Mouse (Mus musculus) forebrain, embryonic 11.5 days (tissue): ENCODE measurements around the gene Arl5b. TPM values are rescaled to one million over a fixed set of nuclear protein-coding genes. Genes with fewer than 3 reads are reported as not detected.

Source experiments
- ATAC-seq: fragments of 200-750 bp; cut with Nextera tagmentation; replicated peaks from 2 replicates; pipeline ENCODE4 v1.8.0; 2017; ENCODE audit warnings: moderate TSS enrichment; ENCODE audit not compliant: low FRiP score
- DNase-seq: peaks from one replicate; pipeline ENCODE4 v3.0.0-alpha.2; 2017; ENCODE audit warnings: low spot score
- H3K27ac ChIP-seq: fragments of 300-500 bp; sonication (generic); 2 replicates; pipeline ENCODE4 v1.5.1; 2014; ENCODE audit warnings: low read depth, low read length
- H3K27me3 ChIP-seq: fragments of 300-500 bp; sonication (generic); 2 replicates; pipeline ENCODE4 v1.6.1; 2014; ENCODE audit warnings: mild to moderate bottlenecking, low read length, mixed read lengths; ENCODE audit not compliant: control insufficient read depth, insufficient read depth
- H3K36me3 ChIP-seq: fragments of 300-500 bp; sonication (generic); 2 replicates; pipeline ENCODE4 v1.6.1; 2014; ENCODE audit warnings: mild to moderate bottlenecking, low read length, moderate library complexity, mixed read lengths; ENCODE audit not compliant: control insufficient read depth, insufficient read depth
- H3K4me1 ChIP-seq: fragments of 300-500 bp; sonication (generic); replicated peaks from 2 replicates; pipeline ENCODE4 v1.6.1; 2014; ENCODE audit warnings: low read length, mixed read lengths; ENCODE audit not compliant: control insufficient read depth, insufficient read depth
- H3K4me2 ChIP-seq: fragments of 300-500 bp; sonication (generic); 2 replicates; pipeline ENCODE4 v1.6.1; 2014; ENCODE audit warnings: low read depth, mild to moderate bottlenecking, low read length, moderate library complexity, mixed read lengths; ENCODE audit not compliant: severe bottlenecking
- H3K4me3 ChIP-seq: fragments of 300-500 bp; sonication (generic); 2 replicates; pipeline ENCODE4 v1.5.1; 2014; ENCODE audit warnings: low read depth, low read length
- H3K9ac ChIP-seq: fragments of 300-500 bp; sonication (generic); 2 replicates; pipeline ENCODE4 v1.6.1; 2014; ENCODE audit warnings: low read length
- H3K9me3 ChIP-seq: fragments of 300-500 bp; sonication (generic); 2 replicates; pipeline ENCODE4 v1.6.1; 2016; ENCODE audit warnings: low read length, mixed read lengths; ENCODE audit not compliant: control insufficient read depth
- WGBS: fragments of 180-500 bp; shearing (Covaris S2); extraction: QIAGEN DNeasy Blood & Tissue Kit; methylation state at CpG from one replicate; pipeline ENCODE4 v1.1.7; 2014; 5-methylcytosine and 5-hydroxymethylcytosine counted together
- polyA plus RNA-seq: library from polyadenylated mRNA; unstranded; fragments of >200 nt; fragmentation: Nextera tagmentation; extraction: Ambion mirVana; gene quantifications from 2 replicates; pipeline ENCODE4 v1.2.1, GENCODE M21; 2014

Gene Arl5b
- polyA plus RNA-seq, 1 experiment from 2014 or later = 53.7 TPM

DNA sequence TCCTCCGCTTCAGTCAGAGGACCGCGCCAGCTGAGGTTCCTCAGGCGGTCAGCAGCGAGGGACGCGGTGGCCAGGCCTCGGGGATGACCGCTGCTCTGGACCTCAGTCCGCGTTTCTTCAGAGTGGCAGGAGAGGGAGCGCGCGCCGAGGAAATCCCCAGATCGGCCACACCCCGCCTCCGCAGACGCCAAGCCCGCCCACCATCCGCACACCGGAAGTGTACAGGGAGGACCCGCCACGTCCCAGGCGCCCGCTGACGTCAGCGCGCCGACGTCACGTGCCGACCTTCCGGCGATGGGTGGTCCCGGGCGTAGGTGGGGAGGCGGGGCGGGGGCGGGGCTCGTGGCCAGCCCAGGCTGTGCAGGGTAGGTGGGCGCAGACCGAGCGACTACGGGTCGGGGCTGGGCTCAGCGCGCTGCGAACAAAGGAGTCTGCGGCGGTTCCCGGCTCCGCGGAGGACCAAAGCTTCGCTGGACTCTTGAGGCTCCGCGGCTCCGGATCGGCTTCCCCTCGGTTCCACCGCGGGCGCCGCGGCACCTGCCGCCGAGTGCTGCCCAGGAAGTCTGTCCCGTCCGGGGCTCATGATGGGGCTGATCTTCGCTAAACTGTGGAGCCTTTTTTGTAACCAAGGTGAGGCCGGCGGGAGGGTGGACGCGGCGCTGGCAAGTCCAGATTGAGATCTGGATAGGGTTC is 5.9 kb downstream of the Arl5b start, which contains the start of gene Nsun6:
Gene Nsun6, minus strand, starts transcription at position 125 of the 693 bp plus-strand sequence.
- 1% methylated on average over 61 of the region's 75 CpGs for WGBS
- Histone ChIP-seq H3K9ac (peak within 1 kb of the TSS; percentile 95), H3K27me3 (no peaks in the 10 kb centered on the region), H3K9me3 (no peaks in the 10 kb centered on the region), H3K4me1 (0 out of 2 replicates have a peak, but pooled peaks cover 3% of the 10 kb centered on the region), H3K27ac (peak within 1 kb of the TSS; percentile 90), H3K36me3 (no peaks in the 10 kb centered on the region), H3K4me2 (peak within 1 kb of the TSS; percentile 68), H3K4me3 (peak within 1 kb of the TSS; percentile 67)
- ATAC-seq (peak; percentile 100), DNase-seq (peak; percentile 99)

DNA sequence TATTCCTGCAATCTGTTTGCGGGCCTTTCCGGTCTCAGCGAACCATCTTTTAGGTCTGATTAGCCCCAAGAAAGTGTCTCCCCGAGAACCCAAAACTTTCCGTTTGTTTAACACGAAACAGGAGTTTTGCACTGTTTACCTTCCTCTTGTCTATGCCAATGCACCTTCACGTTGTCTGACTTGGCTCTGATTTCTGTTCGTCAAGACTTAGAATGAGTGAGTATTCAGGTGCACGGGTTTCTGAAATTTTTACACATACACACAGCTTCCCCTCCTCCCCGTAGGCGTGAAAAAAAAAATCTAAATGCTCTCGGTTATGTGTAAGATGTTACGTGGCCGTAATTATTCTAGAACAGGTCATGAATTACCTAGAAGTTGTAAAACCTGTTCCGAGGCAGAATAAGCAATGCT is 6.6 kb downstream of the Arl5b start:
- Histone ChIP-seq H3K4me3 (peak overlapping the region; percentile 67), H3K9me3 (no peaks in the 10 kb centered on the region), H3K4me2 (peak overlapping the region; percentile 68), H3K27ac (peak overlapping the region; percentile 90), H3K4me1 (0 out of 2 replicates have a peak, but pooled peaks cover 3% of the 10 kb centered on the region), H3K27me3 (no peaks in the 10 kb centered on the region), H3K9ac (peak overlapping the region; percentile 95), H3K36me3 (no peaks in the 10 kb centered on the region)
- no peak for DNase-seq
- WGBS = under 1% methylated on average over 15 of the region's 15 CpGs
- no peak for ATAC-seq

DNA sequence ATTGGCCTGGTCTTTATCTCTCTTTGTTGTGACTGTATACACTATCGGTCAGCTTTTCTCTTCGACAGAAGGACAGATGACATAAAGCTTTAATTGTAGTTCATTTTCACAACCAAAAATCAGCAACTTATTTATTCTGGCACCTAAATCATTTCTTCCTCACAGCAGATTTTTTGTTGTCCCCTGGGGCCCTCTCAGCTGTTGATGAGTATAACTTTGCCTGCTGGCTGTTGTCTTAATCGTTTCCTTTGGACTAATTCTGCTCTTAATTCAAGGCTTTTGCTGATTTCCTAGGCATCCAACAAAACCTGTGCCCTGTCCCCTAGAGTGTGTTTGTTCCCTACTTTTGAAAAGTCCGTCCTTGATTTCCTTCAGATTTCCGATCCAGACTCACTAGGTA is 9.0 kb downstream of the Arl5b start:
- Histone ChIP-seq H3K4me1 (0 out of 2 replicates have a peak, but pooled peaks cover 3% of the 10 kb centered on the region), H3K36me3 (no peaks in the 10 kb centered on the region), H3K9me3 (no peaks in the 10 kb centered on the region), H3K9ac (no peak overlapping the region), H3K27me3 (no peaks in the 10 kb centered on the region), H3K4me2 (no peak overlapping the region), H3K27ac (no peak overlapping the region), H3K4me3 (no peak overlapping the region)
- no peak for DNase-seq
- 89% methylated on average over 5 of the region's 5 CpGs for WGBS
- no peak for ATAC-seq

DNA sequence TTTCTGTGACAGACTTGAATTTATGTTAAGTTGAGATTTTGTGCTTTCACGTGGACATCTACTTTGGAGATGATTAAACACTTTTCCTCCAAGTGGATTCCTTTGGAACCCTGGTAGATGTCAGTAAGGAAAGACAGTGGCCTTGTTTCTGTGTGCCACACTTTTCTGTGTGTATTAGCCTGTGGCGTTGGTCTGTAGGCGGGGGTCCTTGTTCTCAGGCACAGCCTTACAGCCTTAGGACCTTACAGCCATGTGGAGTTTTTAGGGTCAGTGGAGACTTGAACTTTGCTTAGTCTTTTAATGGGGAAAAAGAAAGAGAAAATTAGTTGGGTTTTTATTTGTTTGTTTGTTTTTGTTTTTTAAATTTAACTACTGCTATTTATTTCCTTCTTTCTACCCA is 11.7 kb downstream of the Arl5b start:
- H3K4me1 ChIP-seq = peaks cover 3% of the 10 kb centered on the region; the same call in 1 of the 2 replicates
- ATAC-seq (no peak), DNase-seq (no peak)
- H3K4me2 ChIP-seq = no peak overlapping the region
- H3K27me3 ChIP-seq = no peaks in the 10 kb centered on the region
- no peaks in the 10 kb centered on the region for H3K9me3 ChIP-seq
- 84% methylated on average over 3 of the region's 3 CpGs for WGBS
- H3K36me3 ChIP-seq = no peaks in the 10 kb centered on the region
- no peak overlapping the region for H3K27ac ChIP-seq
- H3K4me3 ChIP-seq = no peak overlapping the region
- no peak overlapping the region for H3K9ac ChIP-seq

DNA sequence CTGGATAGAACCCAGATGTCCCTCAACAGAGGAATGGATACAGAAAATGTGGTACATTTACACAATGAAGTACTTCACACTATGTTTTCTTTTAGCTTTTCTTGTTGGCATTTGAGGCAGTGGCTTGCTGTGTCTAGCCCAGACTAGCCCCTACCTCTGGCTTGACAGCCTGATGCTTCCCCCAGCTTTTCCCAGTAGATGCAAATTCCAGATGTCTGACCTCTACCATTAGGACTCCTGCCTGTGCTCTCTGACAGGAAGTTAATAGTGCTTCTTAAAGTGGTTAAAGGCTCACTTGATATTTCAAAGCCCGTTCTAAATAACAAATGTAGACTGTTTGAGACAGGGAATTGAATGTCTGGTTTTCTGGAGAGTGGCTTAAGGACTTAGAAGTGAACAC is 14.6 kb downstream of the Arl5b start:
- DNase-seq = no peak
- Histone ChIP-seq H3K4me2 (no peak overlapping the region), H3K27me3 (no peaks in the 10 kb centered on the region), H3K9me3 (no peaks in the 10 kb centered on the region), H3K4me3 (no peak overlapping the region), H3K9ac (no peak overlapping the region), H3K27ac (no peak overlapping the region), H3K36me3 (no peaks in the 10 kb centered on the region), H3K4me1 (no peaks in the 10 kb centered on the region; the same call in 1 of the 2 replicates)
- 85% methylated on average over 1 of the region's 1 CpGs for WGBS
- no peak for ATAC-seq

DNA sequence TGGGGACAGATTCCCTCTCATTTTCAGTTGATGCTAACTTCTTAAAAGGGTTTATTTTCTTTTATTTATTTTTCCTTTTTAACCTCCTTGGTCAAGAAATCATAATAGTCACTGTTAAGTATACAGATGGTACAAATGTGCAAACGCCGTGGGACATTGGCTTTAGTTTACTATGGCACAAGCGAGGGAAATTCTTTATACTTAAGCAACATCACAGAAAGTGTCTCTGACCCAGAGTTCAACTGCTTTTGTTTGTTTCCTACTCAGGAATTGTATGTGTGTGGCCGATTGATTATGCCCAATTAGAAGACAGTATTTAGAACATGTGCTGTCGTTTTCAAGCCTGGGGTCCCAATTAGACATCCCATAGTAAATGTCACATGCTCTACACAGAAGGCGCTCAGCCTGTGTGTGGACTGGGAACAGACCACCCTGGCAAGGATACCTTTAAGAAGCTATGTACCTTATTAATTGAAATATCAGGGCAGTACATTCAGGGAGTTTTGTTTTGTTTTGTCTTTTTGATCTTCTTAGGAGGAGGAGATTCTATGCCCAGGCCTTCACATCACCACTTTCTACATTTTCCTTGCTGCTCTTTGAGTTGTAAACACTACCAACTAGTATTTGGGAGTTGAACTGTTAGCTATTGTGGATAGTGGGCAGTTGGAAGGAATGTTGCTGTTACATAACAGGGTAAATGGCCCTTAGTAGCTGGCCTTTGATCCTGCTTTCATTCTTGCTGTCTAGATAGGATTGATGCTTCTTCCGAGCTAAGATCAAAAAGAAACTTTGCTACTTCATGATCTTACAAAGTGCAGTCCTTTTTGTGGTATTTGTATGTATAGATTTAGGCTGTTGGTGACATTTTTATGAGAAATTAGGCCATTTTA is 15.4 kb downstream of the Arl5b start:
- 64% methylated on average over 7 of the region's 7 CpGs for WGBS
- no peaks in the 10 kb centered on the region for H3K9me3 ChIP-seq
- no peak overlapping the region for H3K9ac ChIP-seq
- no peak overlapping the region for H3K4me3 ChIP-seq
- H3K4me1 ChIP-seq = no peaks in the 10 kb centered on the region; the same call in 1 of the 2 replicates
- no peaks in the 10 kb centered on the region for H3K36me3 ChIP-seq
- DNase-seq (no peak), ATAC-seq (peak; percentile 75)
- H3K4me2 ChIP-seq = no peak overlapping the region
- H3K27me3 ChIP-seq = no peaks in the 10 kb centered on the region
- no peak overlapping the region for H3K27ac ChIP-seq

DNA sequence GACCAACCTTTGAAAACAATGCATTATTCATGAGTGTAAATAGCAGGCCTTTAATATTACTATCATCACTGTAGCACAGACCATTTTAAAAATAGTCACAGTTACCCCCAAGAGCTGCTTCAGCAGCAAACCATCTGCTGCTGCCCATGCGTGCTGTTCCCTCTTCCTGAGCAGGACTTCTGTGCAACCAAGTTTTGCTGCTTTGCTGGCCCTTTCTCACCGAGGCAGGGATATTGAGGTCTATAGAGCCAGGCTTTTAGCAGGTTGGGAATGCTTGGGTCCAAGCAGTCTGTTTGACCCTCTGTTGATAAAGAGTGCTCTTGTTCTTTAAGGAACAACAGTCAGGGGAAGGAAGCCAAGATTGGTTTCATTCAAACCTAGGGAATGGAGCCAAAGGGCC is 16.3 kb downstream of the Arl5b start:
- H3K36me3 ChIP-seq = peaks cover 3% of the 10 kb centered on the region; the same call in 1 of the 2 replicates
- H3K4me2 ChIP-seq = no peak overlapping the region
- H3K9me3 ChIP-seq = no peaks in the 10 kb centered on the region
- H3K4me3 ChIP-seq = no peak overlapping the region
- H3K4me1 ChIP-seq = no peaks in the 10 kb centered on the region; the same call in 1 of the 2 replicates
- no peak for ATAC-seq
- no peak overlapping the region for H3K9ac ChIP-seq
- WGBS = 90% methylated on average over 2 of the region's 2 CpGs
- no peak for DNase-seq
- no peaks in the 10 kb centered on the region for H3K27me3 ChIP-seq
- no peak overlapping the region for H3K27ac ChIP-seq

DNA sequence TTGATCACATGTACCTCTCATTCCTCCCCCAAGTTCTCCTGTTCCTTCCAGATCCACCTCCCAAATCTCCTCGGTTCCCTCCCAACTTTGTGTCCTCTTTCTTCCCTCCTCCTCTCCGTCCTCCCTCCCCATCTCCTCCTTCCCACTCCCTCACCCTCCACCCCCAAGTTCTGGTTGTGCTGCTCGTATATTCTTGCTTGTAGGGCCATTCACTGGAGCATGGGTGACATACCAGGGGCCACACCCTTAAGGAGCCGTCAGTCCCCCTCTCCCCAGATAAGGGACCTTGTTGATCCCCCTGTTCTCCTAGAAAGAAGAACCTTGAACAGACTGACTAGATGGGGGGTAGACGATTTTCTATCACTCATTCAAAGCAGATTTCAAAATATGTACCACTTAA is 17.9 kb downstream of the Arl5b start:
- H3K9me3 ChIP-seq = no peaks in the 10 kb centered on the region
- H3K36me3 ChIP-seq = peaks cover 3% of the 10 kb centered on the region; the same call in 1 of the 2 replicates
- H3K4me3 ChIP-seq = no peak overlapping the region
- ATAC-seq (no peak), DNase-seq (no peak)
- 81% methylated on average over 5 of the region's 5 CpGs for WGBS
- H3K27ac ChIP-seq = no peak overlapping the region
- no peak overlapping the region for H3K9ac ChIP-seq
- H3K4me1 ChIP-seq = no peaks in the 10 kb centered on the region; the same call in 1 of the 2 replicates
- no peak overlapping the region for H3K4me2 ChIP-seq
- H3K27me3 ChIP-seq = no peaks in the 10 kb centered on the region
